Mouse (Mus musculus) midbrain, embryonic 10.5 days (tissue): ENCODE measurements around the gene Pus3. TPM values are rescaled to one million over a fixed set of nuclear protein-coding genes. Genes with fewer than 3 reads are reported as not detected.
"Not testable (repeated sequence)": the region's sequence is repeated elsewhere in the genome, so short reads cannot be mapped to it uniquely, and the experiment has no call there.

Source experiments
- DNase-seq: peaks from one replicate; pipeline ENCODE4 v3.0.0-alpha.2; 2017; ENCODE audit warnings: low spot score
- H3K27ac ChIP-seq: fragments of 300-500 bp; sonication (generic); replicated peaks from 2 replicates; pipeline ENCODE4 v1.5.1; 2016; ENCODE audit warnings: mild to moderate bottlenecking
- H3K27me3 ChIP-seq: fragments of 300-500 bp; sonication (generic); 2 replicates; pipeline ENCODE4 v1.6.1; 2016; ENCODE audit warnings: low read depth, mild to moderate bottlenecking; ENCODE audit not compliant: poor library complexity, severe bottlenecking
- H3K36me3 ChIP-seq: fragments of 300-500 bp; sonication (generic); 2 replicates; pipeline ENCODE4 v1.6.1; 2016; ENCODE audit warnings: mild to moderate bottlenecking, moderate library complexity
- H3K4me1 ChIP-seq: fragments of 300-500 bp; sonication (generic); 2 replicates; pipeline ENCODE4 v1.6.1; 2016
- H3K4me3 ChIP-seq: fragments of 300-500 bp; sonication (generic); 2 replicates; pipeline ENCODE4 v1.5.1; 2016; ENCODE audit warnings: mild to moderate bottlenecking, moderate library complexity
- H3K9me3 ChIP-seq: fragments of 300-500 bp; sonication (generic); replicated peaks from 2 replicates; pipeline ENCODE4 v1.6.1; 2016; ENCODE audit warnings: mild to moderate bottlenecking
- WGBS: fragments of 180-500 bp; shearing (Covaris S2); methylation state at CpG from one replicate; pipeline ENCODE4 v1.1.7; 2016; 5-methylcytosine and 5-hydroxymethylcytosine counted together
- polyA plus RNA-seq: library from polyadenylated mRNA; unstranded; fragments of >200 nt; fragmentation: Nextera tagmentation; extraction: Ambion mirVana; gene quantifications from 2 replicates; pipeline ENCODE4 v1.2.1, GENCODE M21; 2016

The Pus3 gene
- polyA plus RNA-seq, 1 experiment from 2014 or later: 18.5 TPM

DNA sequence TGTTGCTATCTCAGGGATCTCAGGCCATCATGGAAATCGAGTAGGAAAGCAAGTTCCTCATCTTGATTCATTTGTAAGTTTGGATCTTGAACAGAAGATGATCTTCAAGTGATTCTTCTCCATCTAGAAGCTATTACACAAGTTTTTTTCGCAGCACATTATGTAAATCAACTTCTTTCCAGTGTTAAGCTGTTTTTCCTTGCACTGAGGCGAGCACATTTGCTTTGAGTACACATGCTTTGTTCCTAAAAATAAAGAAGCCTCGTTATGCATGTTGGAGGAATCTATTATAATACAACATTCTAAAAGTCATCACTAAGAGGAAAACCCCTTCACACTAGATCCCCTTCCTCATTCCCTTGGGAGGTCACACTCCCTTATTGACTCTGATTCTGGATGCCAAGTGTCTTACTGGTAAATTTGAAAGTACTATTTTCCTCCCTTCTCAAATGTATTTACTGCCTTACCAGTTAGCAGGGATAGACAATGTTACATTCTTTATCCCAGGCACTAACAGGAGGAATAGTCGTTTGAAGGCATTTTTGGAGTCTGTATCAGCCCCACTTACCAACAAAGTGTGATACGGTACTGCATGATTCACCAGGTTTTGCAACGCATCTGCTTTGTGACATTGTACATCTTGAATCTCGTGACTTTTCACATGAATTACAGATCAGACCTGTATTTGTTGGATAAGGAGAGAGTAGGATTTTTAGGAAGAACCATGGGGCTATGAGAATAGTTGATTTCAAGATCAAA lies 49.4 kb downstream of the Pus3 start:
- no peaks in the 10 kb centered on the region for H3K27me3 ChIP-seq
- no peak for DNase-seq
- 72% methylated on average over 8 of the region's 8 CpGs for WGBS
- no peaks in the 10 kb centered on the region for H3K36me3 ChIP-seq
- H3K4me3 ChIP-seq: no peak overlapping the region
- 0 out of 2 replicates have a peak, but pooled peaks cover 7% of the 10 kb centered on the region for H3K9me3 ChIP-seq
- no peak overlapping the region for H3K27ac ChIP-seq
- H3K4me1 ChIP-seq: no peaks in the 10 kb centered on the region

DNA sequence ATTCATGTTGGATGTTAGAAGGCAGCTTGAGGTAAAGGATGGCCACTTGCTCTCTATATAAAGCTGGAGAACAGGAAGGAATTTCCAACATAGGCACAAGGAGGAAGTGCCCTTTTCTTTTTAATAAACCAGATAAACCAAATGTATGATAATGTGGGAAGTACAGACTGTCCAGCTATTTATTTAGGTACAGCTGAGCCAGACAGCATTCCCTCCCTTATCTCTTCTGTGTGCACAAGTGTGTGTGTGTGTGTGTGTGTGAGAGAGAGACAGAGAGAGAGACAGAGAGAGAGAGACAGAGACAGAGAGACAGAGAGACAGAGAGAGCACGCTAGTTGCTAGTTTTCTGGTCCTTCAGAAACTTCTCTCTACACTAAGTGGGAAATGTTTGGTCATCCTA lies 53.4 kb downstream of the Pus3 start, which contains the start of gene Pate4:
TSS of gene Pate4 (minus strand) at position 101 of the 400 bp plus-strand sequence.
- H3K4me1 ChIP-seq: no peaks in the 10 kb centered on the region
- no peak within 1 kb of the TSS for H3K27ac ChIP-seq
- H3K36me3 ChIP-seq: no peaks in the 10 kb centered on the region
- no peaks in the 10 kb centered on the region for H3K27me3 ChIP-seq
- 89% methylated on average over 1 of the region's 1 CpGs for WGBS
- no peaks in the 10 kb centered on the region for H3K9me3 ChIP-seq
- DNase-seq: no peak
- H3K4me3 ChIP-seq: no peak within 1 kb of the TSS

GRCm38 (mm10) chr9:35614005-35614404 lies 55.6 kb downstream of the Pus3 start:
- no peaks in the 10 kb centered on the region for H3K9me3 ChIP-seq
- no peaks in the 10 kb centered on the region for H3K36me3 ChIP-seq
- H3K27me3 ChIP-seq: no peaks in the 10 kb centered on the region
- no peaks in the 10 kb centered on the region for H3K4me1 ChIP-seq
- 31% methylated on average over 2 of the region's 2 CpGs for WGBS
- no peak overlapping the region for H3K4me3 ChIP-seq
- DNase-seq: no peak
- no peak overlapping the region for H3K27ac ChIP-seq

GRCm38 (mm10) chr9:35616784-35617183 lies 58.4 kb downstream of the Pus3 start:
- not testable (repeated sequence) for H3K4me1 ChIP-seq, H3K36me3 ChIP-seq, H3K9me3 ChIP-seq, H3K4me3 ChIP-seq, DNase-seq, H3K27me3 ChIP-seq, H3K27ac ChIP-seq
- 76% methylated on average over 2 of the region's 2 CpGs for WGBS

Other genes with a start within 250 kb of the Pus3 start
- 10.5 TPM in 2 replicates for gene Cdon, start 137.5 kb upstream of the Pus3 start, polyA plus RNA-seq
- not detected in 2 replicates for gene Gm1113, start 40.3 kb upstream of the Pus3 start, polyA plus RNA-seq
- gene Ddx25, start 67 bp upstream of the Pus3 start, polyA plus RNA-seq: 8.0 and 8.2 TPM in 2 replicates
- 1.6 and 2.7 TPM in 2 replicates for gene Pate2, start 11.7 kb downstream of the Pus3 start, polyA plus RNA-seq
- gene Hyls1, start 11.8 kb downstream of the Pus3 start, polyA plus RNA-seq: 26.2 and 30.2 TPM in 2 replicates
- not detected in 2 replicates for gene Pate4, start 53.3 kb downstream of the Pus3 start, polyA plus RNA-seq
- not detected in 2 replicates for gene Pate3, start 89.6 kb downstream of the Pus3 start, polyA plus RNA-seq
- 0.10 TPM in 1 of 2 replicates, not detected in the other for gene Pate1, start 128.8 kb downstream of the Pus3 start, polyA plus RNA-seq
- not detected in 2 replicates for gene Gm17677, start 182.5 kb downstream of the Pus3 start, polyA plus RNA-seq
- not detected in 2 replicates for gene Gm17727, start 219.5 kb downstream of the Pus3 start, polyA plus RNA-seq
- gene Gm27235, start 231.5 kb downstream of the Pus3 start, polyA plus RNA-seq: not detected in 2 replicates
- not detected in 2 replicates for gene D730048I06Rik, start 231.5 kb downstream of the Pus3 start, polyA plus RNA-seq